8 mouse cellular contexts compared by ENCODE assay signal in the genomic region with DNA sequence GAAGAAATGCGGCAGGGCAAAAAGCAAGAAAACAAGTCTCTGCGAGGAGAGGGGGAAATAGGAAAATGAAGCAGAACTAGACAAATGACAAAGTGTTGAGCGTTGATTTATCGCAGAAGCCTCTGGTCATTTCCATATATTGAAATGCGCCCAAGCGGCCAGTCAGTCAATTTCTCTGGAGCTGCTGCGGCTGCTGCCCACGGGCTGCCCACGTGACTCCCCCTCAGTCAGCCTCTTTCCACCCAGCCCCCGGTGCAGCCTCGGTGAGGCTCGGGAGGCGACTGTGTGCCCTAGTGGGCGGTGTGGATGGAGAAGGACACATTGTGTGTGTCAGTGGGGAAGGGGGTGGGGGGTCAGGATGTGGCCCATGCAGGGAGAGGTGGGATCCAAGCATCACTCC. TPM values are rescaled to one million over a fixed set of nuclear protein-coding genes. Genes with fewer than 3 reads are reported as not detected.
DNase-seq lines count a peak whose midpoint lies in the region; ATAC-seq and TF ChIP-seq lines count a peak whose summit lies in the region.

No protein-coding gene starts in this region.

- intact Hi-C loops in gastrocnemius, adult 2 months (cut with DNase I) = no loop called here

- WGBS in heart, embryonic 15.5 days = 3% methylated on average over 14 of the region's 14 CpGs
- WGBS in hindbrain, postnatal 0 days = 2% methylated on average over 14 of the region's 14 CpGs

- no peak for TF ChIP-seq CTCF in hindbrain, postnatal 0 days (IDR thresholded peaks at IDR 0.05; ENCODE audit: low read depth)
- no peak for TF ChIP-seq CTCF in gastrocnemius, adult 2 months (IDR thresholded peaks at IDR 0.05)

- H3K4me2 ChIP-seq in heart, embryonic 15.5 days = peak overlapping the region; percentile 72
- H3K4me2 ChIP-seq in hindbrain, postnatal 0 days (ENCODE audit: low read depth, low read length) = peak overlapping the region; percentile 72

- peaks cover 39% of the 10 kb centered on the region for H3K27me3 ChIP-seq in heart, embryonic 15.5 days
- no peaks in the 10 kb centered on the region for H3K27me3 ChIP-seq in hindbrain, postnatal 0 days (ENCODE audit: insufficient read depth, low read length)

- no peak overlapping the region for H3K27ac ChIP-seq in heart, embryonic 15.5 days
- no peak overlapping the region for H3K27ac ChIP-seq in hindbrain, postnatal 0 days
- H3K27ac ChIP-seq in gastrocnemius, adult 2 months = no peak overlapping the region

- no peak for ATAC-seq in heart, embryonic 15.5 days (replicated peaks; ENCODE audit: insufficient number of reproducible peaks, insufficient read depth, low FRiP score, low read depth)
- ATAC-seq in hindbrain, postnatal 0 days = peak; percentile 63
- 0 out of 2 replicates have a peak, but pooled peaks have one; percentile 50 for ATAC-seq in monocyte, adult 5-6 weeks (replicated peaks; ENCODE audit: insufficient number of reproducible peaks, low FRiP score, low TSS enrichment, poor library complexity, severe bottlenecking)

- peak overlapping the region; percentile 34; the same call in 1 of the 2 replicates for H3K9ac ChIP-seq in heart, embryonic 15.5 days
- 0 out of 2 replicates have a peak overlapping the region, but pooled peaks have one; percentile 13 for H3K9ac ChIP-seq in hindbrain, postnatal 0 days (replicated peaks; ENCODE audit: low read length)

- no peaks in the 10 kb centered on the region for H3K9me3 ChIP-seq in heart, embryonic 15.5 days (replicated peaks)
- H3K9me3 ChIP-seq in hindbrain, postnatal 0 days (ENCODE audit: low read length) = no peaks in the 10 kb centered on the region

- H3K4me3 ChIP-seq in heart, embryonic 15.5 days = peak overlapping the region; percentile 39
- H3K4me3 ChIP-seq in hindbrain, postnatal 0 days (ENCODE audit: low read length) = peak overlapping the region; percentile 35
- no peak overlapping the region for H3K4me3 ChIP-seq in gastrocnemius, adult 2 months

- H3K4me1 ChIP-seq in heart, embryonic 15.5 days (replicated peaks) = peaks cover 11% of the 10 kb centered on the region
- peaks cover 12% of the 10 kb centered on the region for H3K4me1 ChIP-seq in hindbrain, postnatal 0 days (ENCODE audit: insufficient read depth, low read length)

- no peaks in the 10 kb centered on the region for H3K36me3 ChIP-seq in heart, embryonic 15.5 days
- no peaks in the 10 kb centered on the region for H3K36me3 ChIP-seq in hindbrain, postnatal 0 days (ENCODE audit: insufficient read depth, low read length)

- DNase-seq in heart, adult 11 months = no peak
- DNase-seq in embryo, embryonic 11 days = peak; percentile 78
- peak; percentile 60 for DNase-seq in hindbrain, postnatal 0 days (ENCODE audit: low spot score)
- no peak for DNase-seq in adipocyte (ENCODE audit: low spot score)
- DNase-seq in gastrocnemius, adult 2 months = no peak
- DNase-seq in kidney, adult 9 months = no peak

RNA-seq across cellular contexts. Expression of a gene that starts 13.0 kb away (rescaled TPM):
- polyA plus RNA-seq in heart, embryonic 15.5 days (2015; fragmentation: Nextera tagmentation; extraction: Ambion mirVana) = not detected in 2 replicates
- total RNA-seq in hindbrain, postnatal 0 days (2014; rRNA removed) = not detected in 2 replicates
- polyA plus RNA-seq in hindbrain, postnatal 0 days (2015; fragmentation: Nextera tagmentation; extraction: Ambion mirVana) = not detected in 2 replicates
- not detected in 3 replicates for total RNA-seq in monocyte, adult 5-6 weeks (2017)
- total RNA-seq in gastrocnemius, adult 2 months (2021) = not detected

RNA-seq across cellular contexts. Expression of a gene that starts 16.0 kb away (rescaled TPM):
- 14.0 and 15.5 TPM in 2 replicates for polyA plus RNA-seq in heart, embryonic 15.5 days (2015; fragmentation: Nextera tagmentation; extraction: Ambion mirVana)
- total RNA-seq in hindbrain, postnatal 0 days (2014; rRNA removed) = 32.2 and 32.3 TPM in 2 replicates
- 69.8 and 73.5 TPM in 2 replicates for polyA plus RNA-seq in hindbrain, postnatal 0 days (2015; fragmentation: Nextera tagmentation; extraction: Ambion mirVana)
- total RNA-seq in monocyte, adult 5-6 weeks (2017) = 12.1 to 16.9 TPM (median 13.9 TPM) in 3 replicates
- total RNA-seq in gastrocnemius, adult 2 months (2021) = not detected

Comparison
In these comparisons a context has a peak if more than half of its experiments do, and no peak if none do; other contexts are left out.
1. DNase-seq: peak in embryo, embryonic 11 days (single experiment) and hindbrain, postnatal 0 days (single experiment); none in heart, adult 11 months (single experiment), adipocyte (single experiment), gastrocnemius, adult 2 months (single experiment) and kidney, adult 9 months (single experiment).
2. RNA of a gene that starts 16.0 kb away (total RNA-seq): 32.2 to 32.3 TPM in hindbrain, postnatal 0 days and 12.1 to 16.9 TPM in monocyte, adult 5-6 weeks; not detected in gastrocnemius, adult 2 months; every median in the first group is over 10 times any median in the second.